Mouse (Mus musculus): ENCODE results near the gene Hebp1. TPM values are rescaled to one million over a fixed set of nuclear protein-coding genes. Genes with fewer than 3 reads are reported as not detected.

The Hebp1 gene
- total RNA-seq, 2 experiments from 2014 or later, result 38.5 to 41.6 TPM

DNA sequence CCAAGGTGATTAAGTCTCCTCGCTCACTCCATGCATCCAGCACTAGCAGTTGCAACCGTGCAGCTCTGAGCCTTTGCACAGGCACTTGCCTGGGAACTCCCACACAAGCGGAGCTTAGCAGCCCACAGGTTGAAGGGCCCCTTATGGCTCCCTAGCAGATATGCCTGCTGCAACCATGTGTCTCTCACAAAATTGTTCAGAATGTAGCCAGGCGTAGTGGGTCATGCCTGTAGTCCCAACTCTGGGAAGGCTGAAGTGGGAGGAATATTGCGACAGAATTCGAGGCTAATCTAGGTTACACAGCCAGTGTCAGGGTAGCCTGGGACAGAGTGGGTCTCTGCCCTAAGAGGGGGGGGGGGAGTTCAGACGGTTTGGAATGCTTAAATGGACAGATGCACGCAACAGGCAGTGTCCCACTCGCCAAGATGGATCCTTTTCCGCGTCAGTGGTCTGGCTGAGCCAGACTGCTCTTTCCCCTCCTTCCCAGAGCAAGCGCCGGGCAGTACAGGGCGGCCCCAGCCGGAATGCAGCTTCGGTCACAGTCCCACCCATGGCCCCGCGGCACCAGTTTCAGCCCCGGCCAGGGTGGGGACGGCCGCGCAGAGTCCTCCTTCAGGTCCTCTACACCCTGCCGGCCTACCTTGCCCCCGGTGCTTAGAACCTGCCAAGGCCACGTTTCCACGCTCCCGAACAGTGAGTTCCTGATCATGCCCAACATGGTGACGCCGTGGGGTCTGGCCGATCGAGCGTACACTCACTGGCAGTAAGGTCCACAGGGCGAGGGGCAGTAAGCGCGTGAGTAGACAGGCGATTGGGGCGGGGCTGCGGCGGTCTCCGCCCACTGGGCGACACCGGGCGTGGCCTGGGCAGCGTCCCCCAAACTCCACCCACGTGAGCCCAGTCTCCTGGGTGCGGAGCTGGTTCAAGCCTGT, 30.2 kb downstream of the Hebp1 start:
- intact Hi-C loops (cut with DNase I), result no loop called here
- DNase-seq (ENCODE audit: low spot score in 2 of 2), result peak; percentile 77 to 86

- intact Hi-C loops (cut with DNase I), result no loop called here
- no peak for DNase-seq (ENCODE audit: low spot score in 2 of 2)
Observed at GRCm38 (mm10) chr6:135166712-135167111, 31.1 kb downstream of the Hebp1 start.

DNA sequence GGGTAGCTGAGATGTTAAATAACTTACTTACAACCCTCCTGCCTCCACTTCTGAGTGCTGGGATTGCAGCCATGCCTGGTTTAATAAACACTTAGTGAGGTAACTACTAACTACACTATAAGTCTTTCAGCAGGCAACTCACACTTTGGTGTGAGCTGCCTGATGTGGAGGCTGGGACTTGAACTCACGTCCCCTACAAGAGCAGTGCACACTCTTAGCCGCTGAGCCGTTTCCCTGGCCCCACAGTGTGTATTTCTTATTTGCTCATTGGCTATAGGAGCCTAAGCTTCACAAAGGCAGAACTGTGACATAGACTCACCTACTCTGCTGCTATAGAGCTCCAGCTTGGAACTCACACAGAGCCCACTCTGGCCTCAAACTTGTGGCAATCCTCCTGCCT, 31.6 kb downstream of the Hebp1 start:
- intact Hi-C loops (cut with DNase I), result no loop called here
- no peak for DNase-seq (ENCODE audit: low spot score in 2 of 2)

- intact Hi-C loops (cut with DNase I), result no loop called here
- no peak for DNase-seq (ENCODE audit: low spot score in 2 of 2)
Observed at GRCm38 (mm10) chr6:135165706-135166105, 32.1 kb downstream of the Hebp1 start.

DNA sequence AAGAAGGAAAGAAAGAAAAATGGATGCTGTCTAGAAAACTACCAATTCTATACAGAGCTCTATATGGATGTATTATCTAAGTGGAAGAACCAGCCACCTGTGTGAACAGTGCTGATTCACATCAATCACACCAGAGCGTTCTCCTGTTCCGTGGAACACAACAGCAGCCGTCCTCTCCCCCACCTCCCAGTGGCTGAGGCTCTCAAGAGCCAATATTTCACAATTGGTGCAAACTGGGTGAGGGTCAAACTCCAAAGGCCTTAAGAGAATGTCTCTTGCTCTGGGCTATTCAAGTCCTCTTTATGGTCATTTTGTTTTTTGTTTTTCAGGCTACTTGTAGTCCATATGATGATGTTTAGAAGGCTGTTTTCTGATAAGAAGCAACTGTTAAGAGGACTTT, 32.6 kb downstream of the Hebp1 start:
- no peak for DNase-seq (ENCODE audit: low spot score in 2 of 2)
- intact Hi-C loops (cut with DNase I), result no loop called here

DNA sequence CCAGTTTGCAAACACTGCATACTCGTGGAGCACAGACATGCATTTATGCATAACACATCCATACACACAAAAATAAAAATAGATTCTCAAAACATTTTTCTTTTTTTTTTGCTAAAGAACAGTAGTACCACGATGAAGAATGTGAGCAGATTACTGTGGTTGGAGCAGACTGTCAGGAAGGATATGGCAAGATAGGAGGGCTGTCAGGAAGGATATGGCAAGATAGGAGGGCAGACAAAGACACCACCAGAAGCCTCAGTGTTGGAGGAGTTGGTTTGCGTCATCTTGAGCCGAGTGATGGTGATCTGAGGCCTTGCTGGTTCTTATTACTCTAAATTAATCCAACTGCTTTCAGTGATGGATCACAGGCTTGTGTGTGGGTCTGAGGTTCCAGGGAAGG, 35.0 kb downstream of the Hebp1 start:
- DNase-seq (ENCODE audit: low spot score in 2 of 2), result no peak
- intact Hi-C loops (cut with DNase I), result no loop called here

DNA sequence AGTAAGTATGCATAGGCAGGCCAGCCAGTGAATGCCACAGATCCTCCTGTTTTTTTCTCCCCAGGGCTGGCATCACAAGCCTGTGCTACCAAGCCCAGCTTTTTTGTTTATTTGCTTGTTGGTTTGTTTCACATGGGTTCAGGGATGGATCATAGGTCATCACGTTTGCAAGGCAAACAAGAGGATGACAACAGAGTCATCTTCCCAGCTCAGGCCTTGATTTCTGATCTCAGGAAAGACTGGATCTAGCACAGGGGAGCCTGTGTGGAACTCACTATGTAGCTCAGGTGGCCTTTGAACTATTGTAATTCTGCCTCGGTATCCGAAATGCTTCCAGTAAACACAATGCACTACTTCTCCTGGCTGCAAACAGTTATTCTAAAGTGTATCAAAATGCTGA, 35.5 kb downstream of the Hebp1 start:
- intact Hi-C loops (cut with DNase I), result no loop called here
- DNase-seq (ENCODE audit: low spot score in 2 of 2), result no peak

DNA sequence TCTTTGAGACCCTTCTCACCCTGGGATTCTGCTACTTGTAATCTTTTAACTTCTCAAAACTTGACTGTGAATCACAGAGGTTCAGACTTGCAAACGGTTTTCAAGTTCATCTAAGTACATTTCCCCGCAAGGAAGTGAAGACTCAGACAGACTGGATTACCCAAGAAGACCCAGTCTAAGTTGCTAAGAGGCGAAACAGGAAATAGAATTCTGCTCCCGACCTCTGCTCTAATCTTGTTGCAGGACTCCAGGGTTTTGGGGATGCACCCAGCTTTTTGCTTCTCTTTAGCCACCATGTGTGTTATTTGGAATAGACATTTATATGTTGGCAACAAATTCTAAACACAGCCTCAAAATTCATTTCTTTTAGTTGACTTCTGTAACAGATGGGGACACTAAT, 36.5 kb downstream of the Hebp1 start:
- intact Hi-C loops (cut with DNase I), result no loop called here
- no peak for DNase-seq (ENCODE audit: low spot score in 2 of 2)

- DNase-seq (ENCODE audit: low spot score in 2 of 2), result no peak
- intact Hi-C loops (cut with DNase I), result no loop called here
Observed at GRCm38 (mm10) chr6:135158509-135158908, 39.3 kb downstream of the Hebp1 start.

- intact Hi-C loops (cut with DNase I), result no loop called here
- DNase-seq (ENCODE audit: low spot score in 2 of 2), result no peak
Observed at GRCm38 (mm10) chr6:135157496-135157895, 40.3 kb downstream of the Hebp1 start.

- intact Hi-C loops (cut with DNase I), result no loop called here
- DNase-seq (ENCODE audit: low spot score in 2 of 2), result no peak
Observed at GRCm38 (mm10) chr6:135156597-135156996, 41.2 kb downstream of the Hebp1 start.

DNA sequence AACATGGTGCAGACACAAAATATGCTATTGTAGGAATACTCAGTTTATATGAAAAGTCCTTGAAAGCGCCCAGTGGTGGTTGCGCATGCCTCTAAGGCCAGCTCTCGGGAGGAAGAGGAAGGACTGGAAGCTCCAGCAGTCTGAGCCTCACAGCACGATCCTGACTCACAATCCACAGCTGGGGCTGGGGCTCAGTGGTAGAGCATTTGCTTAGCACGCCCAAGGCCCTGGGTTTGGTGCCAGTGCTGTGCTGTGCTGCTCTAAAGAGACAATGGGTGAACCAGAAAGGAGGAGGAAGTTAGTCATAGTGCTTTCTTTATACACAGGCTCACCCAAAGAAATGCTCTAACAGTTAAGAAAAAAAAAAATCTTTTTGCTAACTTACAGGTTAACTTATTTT, 44.1 kb downstream of the Hebp1 start:
- DNase-seq (ENCODE audit: low spot score in 2 of 2), result peak in 1 of 2 experiments; percentile 24
- intact Hi-C loops (cut with DNase I), result loop anchor here (5.0 kb wide), 1 partner anchor 79 kb away; no protein-coding TSS in a partner anchor

DNA sequence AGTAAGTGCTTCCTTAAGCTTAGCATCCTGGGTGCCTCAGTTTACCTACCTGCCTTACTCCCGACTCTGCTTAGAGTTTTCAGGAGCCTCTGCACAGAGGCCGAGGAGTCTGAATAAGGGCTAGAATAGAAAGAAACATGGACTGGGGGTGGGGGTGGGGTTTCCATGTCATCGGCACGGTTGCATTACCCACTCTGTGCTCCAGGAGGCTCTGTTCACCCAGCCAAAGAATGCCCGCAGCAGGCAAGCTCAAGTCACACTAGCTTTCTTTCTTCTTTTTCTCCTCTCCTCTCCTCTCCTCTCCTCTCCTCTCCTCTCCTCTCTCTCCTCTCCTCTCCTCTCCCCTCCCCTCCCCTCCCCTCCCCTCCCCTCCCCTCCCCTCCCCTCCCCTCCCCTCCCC, 47.5 kb downstream of the Hebp1 start:
- DNase-seq (ENCODE audit: low spot score in 2 of 2), result peak; percentile 25 to 40
- intact Hi-C loops (cut with DNase I), result loop anchor here (5.0 kb wide), 1 partner anchor 82 kb away; no protein-coding TSS in a partner anchor

DNA sequence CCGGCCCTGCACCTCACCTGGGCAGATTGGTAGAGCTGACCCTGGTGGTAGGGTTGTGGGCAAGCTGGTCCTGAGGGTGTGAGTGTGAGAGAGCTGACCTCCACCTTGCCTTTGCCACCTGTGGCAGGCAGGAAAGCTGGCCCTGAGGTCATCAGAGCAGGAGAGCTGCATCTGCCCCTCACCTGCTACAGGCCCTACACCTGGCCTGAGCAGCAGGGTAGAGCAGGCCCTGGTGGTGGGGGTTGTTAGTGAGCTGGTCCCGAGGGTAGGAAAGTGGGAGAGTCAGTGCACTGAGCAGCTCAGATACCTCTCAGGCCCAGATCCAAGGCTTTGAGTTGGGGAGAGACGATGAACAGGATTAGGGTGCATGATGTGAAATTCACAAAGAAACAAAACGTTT, 48.1 kb downstream of the Hebp1 start:
- intact Hi-C loops (cut with DNase I), result loop anchor here (5.0 kb wide), 2 partner anchors 83 to 228 kb away; no protein-coding TSS in a partner anchor
- no peak for DNase-seq (ENCODE audit: low spot score in 2 of 2)

GRCm38 (mm10) chr6:135149175-135149574, 48.6 kb downstream of the Hebp1 start:
- intact Hi-C loops (cut with DNase I), result loop anchor here (5.0 kb wide), 1 partner anchor 228 kb away; no protein-coding TSS in a partner anchor
- no peak for DNase-seq (ENCODE audit: low spot score in 2 of 2)

DNA sequence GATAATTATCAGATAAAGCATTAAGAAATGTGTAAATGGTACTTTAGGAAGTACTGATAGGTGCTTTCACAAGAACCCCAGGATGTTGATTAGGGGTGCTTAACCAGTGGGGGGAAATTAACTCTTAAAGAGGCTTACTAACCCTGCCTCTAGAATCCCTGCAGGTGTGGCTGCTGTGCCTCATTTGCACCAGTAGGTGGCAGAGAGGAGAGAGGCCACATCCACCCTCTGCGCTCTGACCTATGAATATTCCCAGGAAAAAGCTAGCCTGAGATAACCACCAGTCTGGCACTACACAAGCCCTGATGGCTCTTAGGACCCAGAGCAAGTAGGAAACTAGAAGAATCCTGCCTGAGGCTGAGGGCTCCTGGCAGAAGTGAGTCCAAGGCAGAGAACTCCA, 49.3 kb downstream of the Hebp1 start:
- no peak for DNase-seq (ENCODE audit: low spot score in 2 of 2)
- intact Hi-C loops (cut with DNase I), result loop anchor here (5.0 kb wide), 1 partner anchor 229 kb away; no protein-coding TSS in a partner anchor

- intact Hi-C loops (cut with DNase I), result loop anchor here (5.0 kb wide), 1 partner anchor 231 kb away; no protein-coding TSS in a partner anchor
- DNase-seq (ENCODE audit: low spot score in 2 of 2), result no peak
Observed at GRCm38 (mm10) chr6:135145976-135146375, 51.8 kb downstream of the Hebp1 start.

GRCm38 (mm10) chr6:135144516-135144915, 53.3 kb downstream of the Hebp1 start:
- intact Hi-C loops (cut with DNase I), result loop anchor here (1.0 to 5.0 kb wide), 2 partner anchors 57 to 117 kb away; no protein-coding TSS in a partner anchor
- DNase-seq (ENCODE audit: low spot score in 2 of 2), result peak; percentile 58 to 59

- intact Hi-C loops (cut with DNase I), result loop anchor here (5.0 kb wide), 1 partner anchor 116 kb away; no protein-coding TSS in a partner anchor
- no peak for DNase-seq (ENCODE audit: low spot score in 2 of 2)
Observed at GRCm38 (mm10) chr6:135143151-135143550, 54.7 kb downstream of the Hebp1 start.

GRCm38 (mm10) chr6:135141451-135142147, 56.2 kb downstream of the Hebp1 start:
- intact Hi-C loops (cut with DNase I), result loop anchor here (5.0 kb wide), 1 partner anchor 114 kb away; no protein-coding TSS in a partner anchor
- peak in 1 of 2 experiments; percentile 40 for DNase-seq (ENCODE audit: low spot score in 2 of 2)

Measured in left cerebral cortex, postnatal 14 days (tissue).